ENCODE assay signal across 8 mouse cellular contexts in genomic region chr17:43359826-43360619, GRCm38 (mm10). TPM values are rescaled to one million over a fixed set of nuclear protein-coding genes. Genes with fewer than 3 reads are reported as not detected.
A peak's percentile ranks its signal among the peaks of the same experiment; 100 is the strongest.
DNase-seq lines count a peak whose midpoint lies in the region; ATAC-seq and TF ChIP-seq lines count a peak whose summit lies in the region.

Gene Adgrf5 (plus strand): TSS chr17:43360451.

- no peaks in the 10 kb centered on the region for H3K36me3 ChIP-seq in heart, embryonic 13.5 days

- peak within 1 kb of the TSS; percentile 44 for H3K4me3 ChIP-seq in heart, embryonic 13.5 days
- peak within 1 kb of the TSS; percentile 98 for H3K4me3 ChIP-seq in lung, adult 2 months (replicated peaks; ENCODE audit: extremely low read depth, low read depth, low read length)

- 33% methylated on average over 16 of the region's 16 CpGs for WGBS in heart, embryonic 13.5 days
- WGBS in lung, adult 2 months, result 10% methylated on average over 16 of the region's 16 CpGs

- TF ChIP-seq POLR2A in lung, adult 2 months (IDR thresholded peaks at IDR 0.05; ENCODE audit: borderline replicate concordance, extremely low read depth, low read depth, low read length), result peak; percentile 74; the same call in 1 of the 2 replicates

- peaks cover 30% of the 10 kb centered on the region for H3K27me3 ChIP-seq in heart, embryonic 13.5 days (replicated peaks)

- ATAC-seq in heart, embryonic 13.5 days (ENCODE audit: extremely low read depth, insufficient number of reproducible peaks, low FRiP score, low TSS enrichment), result no peak

- no peaks in the 10 kb centered on the region for H3K9me3 ChIP-seq in heart, embryonic 13.5 days

- no peak for TF ChIP-seq CTCF in lung, adult 2 months (IDR thresholded peaks at IDR 0.05; ENCODE audit: insufficient read depth, low read length)

- H3K4me1 ChIP-seq in heart, embryonic 13.5 days, result peaks cover 59% of the 10 kb centered on the region
- peaks cover 5% of the 10 kb centered on the region for H3K4me1 ChIP-seq in lung, adult 2 months (ENCODE audit: control insufficient read depth, insufficient read depth, low read length)

- peak within 1 kb of the TSS; percentile 70 for H3K9ac ChIP-seq in heart, embryonic 13.5 days

- peak within 1 kb of the TSS; percentile 64 for H3K27ac ChIP-seq in heart, embryonic 13.5 days (replicated peaks)

- H3K4me2 ChIP-seq in heart, embryonic 13.5 days, result peak within 1 kb of the TSS; percentile 59

- peak; percentile 28 for DNase-seq in ZHBTc4 (ENCODE audit: low read depth, low spot score)
- no peak for DNase-seq in adrenal gland, postnatal 4 days (ENCODE audit: low spot score in 2 of 2)
- peak; percentile 73 for DNase-seq in kidney, postnatal 10 days
- DNase-seq in lung, adult 2 months, result peak; percentile 58
- DNase-seq in spleen, postnatal 10 days (ENCODE audit: low spot score in 2 of 2), result no peak
- DNase-seq in cerebellum, postnatal 36 days, result no peak
- DNase-seq in cerebellum, adult 9-11 months, result no peak

RNA-seq across cellular contexts. Expression of gene Adgrf5, which starts in this region (rescaled TPM):
- total RNA-seq in adrenal gland, postnatal 4 days (2021), result 10 to 100 TPM; 78.0 to 78.1 TPM
- polyA plus RNA-seq in heart, embryonic 13.5 days (2015; fragmentation: Nextera tagmentation; extraction: Ambion mirVana), result 17.4 and 18.7 TPM in 2 replicates
- 242 and 327 TPM in 2 replicates for polyA plus RNA-seq in lung, adult 2 months (2012; rRNA removed)

Comparison
In these comparisons a context has a peak if more than half of its experiments do, and no peak if none do; other contexts are left out.
1. RNA of gene Adgrf5 (polyA plus RNA-seq): 242 to 327 TPM in lung, adult 2 months; 17.4 to 18.7 TPM in heart, embryonic 13.5 days; every median in the first group is over 10 times any median in the second.
2. DNase-seq: peak in ZHBTc4 (single experiment), kidney, postnatal 10 days (single experiment) and lung, adult 2 months (single experiment); none in adrenal gland, postnatal 4 days (0 of 2), spleen, postnatal 10 days (0 of 2), cerebellum, postnatal 36 days (0 of 2) and cerebellum, adult 9-11 months (single experiment).